Mouse (Mus musculus) G1E (cell line): Measurements from ENCODE around the gene Clstn3.

Experiments used
- CTCF ChIP-seq: IDR thresholded peaks from 2 replicates; pipeline ENCODE4 v1.5.1; 2012; ENCODE audit warnings: low read depth, low read length, inconsistent platforms, mixed read lengths
- GATA1 ChIP-seq: IDR thresholded peaks from 2 replicates; pipeline ENCODE4 v1.6.1; 2012; ENCODE audit warnings: borderline replicate concordance, low read length, inconsistent platforms, mixed read lengths
- TAL1 ChIP-seq: conservative IDR thresholded peaks from 2 replicates; pipeline ENCODE4 v1.6.1; 2012; ENCODE audit warnings: low read depth, low read length, inconsistent platforms, mixed read lengths

DNA sequence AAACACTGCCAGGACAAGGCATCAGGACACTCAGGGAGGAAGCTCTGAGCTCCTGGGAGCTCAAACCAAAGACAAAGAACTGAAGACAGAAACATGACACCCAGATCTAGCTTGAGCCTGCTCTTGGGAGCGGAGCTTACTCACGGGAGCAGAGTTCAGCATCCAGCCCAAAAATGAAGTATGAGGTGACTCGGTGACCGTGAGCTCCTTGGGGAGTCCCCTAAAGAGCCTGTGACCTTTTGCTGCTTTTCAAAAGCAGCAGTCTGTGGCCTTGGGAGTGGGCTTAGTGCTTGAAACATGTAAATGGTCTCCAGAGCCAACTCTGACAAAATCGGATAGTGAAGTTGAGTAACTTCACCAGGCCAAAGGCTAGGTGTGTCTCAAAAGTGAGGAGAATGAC is 29.4 kb downstream of the Clstn3 start:
- TF ChIP-seq TAL1 (no peak), CTCF (no peak), GATA1 (no peak)
